Mouse (Mus musculus): ENCODE measurements around the gene Kif17. TPM values are rescaled to one million over a fixed set of nuclear protein-coding genes. Genes with fewer than 3 reads are reported as not detected.
"Not testable (repeated sequence)": the region's sequence is repeated elsewhere in the genome, so short reads cannot be mapped to it uniquely, and the experiment has no call there.

The Kif17 gene
- total RNA-seq, 2 experiments from 2014 or later: not detected

- DNase-seq (ENCODE audit: low spot score): no peak
Observed at GRCm38 (mm10) chr4:138313021-138313420, 62.8 kb downstream of the Kif17 start.

GRCm38 (mm10) chr4:138313795-138314194 is 63.6 kb downstream of the Kif17 start:
- no peak for DNase-seq (ENCODE audit: low spot score)

DNA sequence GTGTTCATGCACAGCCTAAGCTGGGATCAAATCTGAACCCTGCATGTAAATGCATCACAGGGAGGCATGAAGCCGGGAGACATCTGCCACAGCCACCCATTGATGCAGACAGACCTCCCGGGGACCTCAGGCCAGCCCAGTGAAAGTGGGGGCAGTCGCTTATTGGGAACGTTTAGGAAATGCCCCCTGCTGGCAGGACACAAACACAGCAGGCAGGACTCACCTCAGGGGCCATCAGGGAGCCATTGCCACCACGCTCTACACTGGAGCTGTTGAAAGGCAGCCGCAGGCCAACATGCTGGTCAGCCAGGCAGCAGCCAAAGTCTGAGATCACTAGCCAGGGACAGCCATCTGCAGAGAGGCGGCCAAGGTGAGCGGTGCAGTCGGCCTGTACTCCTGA is 65.5 kb downstream of the Kif17 start:
- no peak for DNase-seq (ENCODE audit: low spot score)

GRCm38 (mm10) chr4:138316369-138316768 is 66.1 kb downstream of the Kif17 start:
- no peak for DNase-seq (ENCODE audit: low spot score)

DNA sequence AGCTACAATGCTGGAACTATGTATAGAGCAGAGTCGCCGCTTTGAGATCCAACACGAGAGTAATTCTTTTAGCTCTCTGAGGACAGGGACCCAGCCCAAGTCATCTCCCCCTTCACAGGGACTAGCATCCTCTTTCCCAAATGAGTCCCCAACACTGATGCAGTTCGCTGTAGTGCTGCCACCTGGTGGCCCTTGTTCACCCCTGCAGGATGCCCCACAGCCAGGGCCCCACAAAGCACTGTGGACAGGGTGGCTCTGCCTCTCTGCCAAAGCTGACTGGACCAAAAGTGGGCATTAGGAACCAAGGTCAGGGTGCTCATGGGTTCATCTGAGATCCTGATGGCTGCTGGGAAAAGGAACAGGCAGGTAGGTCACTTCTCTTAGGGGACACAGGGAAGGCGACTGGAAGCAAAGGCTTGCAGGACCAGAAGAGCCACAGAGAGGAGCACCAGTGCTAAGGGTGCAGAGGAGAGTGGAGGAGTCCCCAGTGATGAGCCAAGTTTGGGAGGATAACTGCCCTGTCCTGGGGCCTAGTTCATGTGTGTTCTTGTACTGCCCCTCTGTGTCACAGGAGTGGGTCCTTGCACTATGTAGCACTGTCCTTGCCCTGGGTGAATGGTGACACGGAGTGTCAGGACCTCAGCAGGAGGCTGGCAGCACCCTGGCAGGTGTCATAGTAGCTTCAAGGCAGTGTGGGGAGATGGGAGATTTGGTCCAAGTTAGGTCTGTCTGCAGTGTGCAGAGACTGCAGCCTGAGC is 68.5 kb downstream of the Kif17 start:
- DNase-seq (ENCODE audit: low spot score): peak; percentile 53

GRCm38 (mm10) chr4:138319508-138319907 is 69.3 kb downstream of the Kif17 start:
- DNase-seq (ENCODE audit: low spot score): peak; percentile 87

DNA sequence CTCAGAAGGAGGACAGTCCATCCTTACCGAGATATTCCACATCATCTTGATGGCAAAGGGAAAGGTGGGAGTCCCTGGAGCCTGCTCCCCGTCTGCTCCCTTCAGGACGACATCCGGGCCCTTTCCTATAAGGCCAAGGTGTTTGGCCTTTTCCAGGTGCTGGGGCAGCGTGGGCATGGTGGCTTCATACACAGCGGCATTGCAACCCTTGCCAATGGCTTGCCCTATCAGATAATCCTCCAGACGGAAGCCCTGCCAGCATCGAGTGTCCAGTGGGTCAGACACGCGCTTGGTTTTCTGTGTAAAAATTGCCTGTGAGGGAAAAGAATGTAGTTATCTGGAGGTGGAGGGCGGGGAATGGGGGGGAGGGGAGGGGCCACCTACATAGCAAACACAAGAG is 70.5 kb downstream of the Kif17 start:
- DNase-seq (ENCODE audit: low spot score): no peak

DNA sequence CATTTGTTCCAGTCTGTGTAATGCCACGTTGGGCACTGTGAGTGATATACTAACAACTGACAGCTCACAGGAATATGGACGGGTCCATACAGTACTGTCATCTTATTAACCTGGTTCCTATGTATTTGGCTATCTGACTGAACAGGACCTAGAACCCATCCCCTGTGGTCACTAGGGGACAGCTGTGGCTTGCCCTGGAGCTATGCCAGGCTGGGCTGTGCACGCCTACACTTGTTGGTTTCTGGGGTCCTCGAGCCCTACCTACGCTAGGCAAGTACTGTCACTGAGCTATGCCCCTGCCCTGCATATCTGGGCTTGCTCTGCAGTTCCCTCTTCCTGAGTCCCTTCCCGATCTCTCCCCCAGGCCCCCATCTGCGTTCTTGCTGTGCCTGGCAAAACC is 71.3 kb downstream of the Kif17 start:
- DNase-seq (ENCODE audit: low spot score): no peak

- DNase-seq (ENCODE audit: low spot score): no peak
Observed at GRCm38 (mm10) chr4:138322692-138323091, 72.5 kb downstream of the Kif17 start.

DNA sequence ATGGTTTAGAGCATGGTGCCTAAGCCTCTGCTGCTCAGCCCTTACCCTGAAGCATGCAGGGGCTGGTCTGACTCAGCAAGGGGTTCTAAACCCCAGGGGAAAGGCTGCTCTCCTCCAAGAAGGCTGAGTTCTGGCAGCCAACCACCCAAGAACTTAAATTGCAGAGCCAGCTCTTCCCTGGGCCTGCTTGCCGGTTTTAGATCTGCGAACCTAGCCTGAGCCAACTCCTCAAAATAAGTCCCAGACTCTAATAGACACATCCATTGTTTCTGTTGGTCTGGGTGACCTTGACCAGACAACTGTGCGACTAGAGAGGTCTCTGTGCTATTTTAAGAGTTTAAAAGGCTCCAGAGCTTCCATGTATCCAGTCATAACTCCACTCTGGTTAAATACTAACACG is 73.5 kb downstream of the Kif17 start:
- peak; percentile 39 for DNase-seq (ENCODE audit: low spot score)

- no peak for DNase-seq (ENCODE audit: low spot score)
Observed at GRCm38 (mm10) chr4:138324451-138324850, 74.2 kb downstream of the Kif17 start.

DNA sequence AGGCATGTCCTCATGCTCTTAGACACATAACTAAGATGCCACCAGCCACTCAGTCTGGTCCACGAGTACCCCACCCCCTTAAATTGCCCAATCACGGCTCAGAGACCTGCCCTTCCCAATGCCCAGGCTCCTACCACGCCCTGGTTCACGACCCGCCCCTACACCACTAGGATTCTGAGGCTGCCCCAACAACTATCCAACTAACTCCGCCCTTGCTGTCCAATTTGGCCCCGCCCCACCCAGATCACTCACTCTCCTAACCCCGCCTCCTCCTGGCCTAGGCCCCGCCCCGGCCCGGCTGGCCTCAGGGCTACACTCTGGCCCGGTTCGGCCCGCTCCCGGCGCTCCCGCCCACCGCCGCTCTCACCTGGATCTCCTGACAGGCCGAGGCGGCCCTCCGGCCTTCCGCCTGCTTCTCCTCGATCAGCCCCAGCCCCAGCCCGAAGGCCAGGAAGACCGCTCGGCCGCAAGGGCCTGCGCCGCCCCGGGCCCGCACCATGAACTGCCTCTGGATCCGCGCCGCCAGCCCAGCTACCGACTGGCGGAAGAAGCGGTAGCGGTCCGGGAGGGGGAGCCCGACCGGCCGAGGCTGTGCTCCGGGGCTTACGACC is 75.3 kb downstream of the Kif17 start:
- peak; percentile 99 for DNase-seq (ENCODE audit: low spot score)

DNA sequence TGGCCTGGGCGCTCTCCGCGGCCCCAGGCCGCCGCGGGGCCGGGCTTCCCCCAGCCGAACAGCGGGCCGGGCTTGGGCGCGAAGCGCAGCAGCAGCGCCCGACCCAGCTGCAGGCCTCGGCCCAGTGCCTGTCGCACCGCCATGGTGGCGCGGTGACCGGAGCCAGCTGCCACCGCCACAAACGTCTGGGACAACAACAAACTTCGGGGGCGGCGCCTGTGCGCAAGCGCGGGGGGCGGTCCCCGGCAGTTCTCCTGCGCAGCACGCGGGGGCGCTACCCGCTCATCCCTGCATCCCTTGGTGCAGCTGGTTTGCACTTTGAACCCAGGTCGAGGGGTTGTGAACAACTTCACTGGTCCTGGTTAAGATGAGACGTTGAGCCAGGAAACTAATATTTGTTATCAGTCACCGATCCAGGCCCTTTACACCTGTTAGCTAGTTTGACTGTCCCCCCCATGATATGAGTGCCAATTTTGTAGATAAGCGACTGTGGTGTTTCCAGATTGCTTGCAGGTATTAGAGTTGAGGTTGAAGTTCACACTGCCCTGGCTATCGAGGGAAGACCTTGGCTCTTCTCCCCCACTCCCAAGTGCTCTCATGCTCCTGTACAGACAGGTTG is 76.0 kb downstream of the Kif17 start, which contains the start of gene Pink1:
Pink1 (minus strand) TSS at position 231 of the 619 bp plus-strand sequence.
- DNase-seq (ENCODE audit: low spot score): peak; percentile 94

GRCm38 (mm10) chr4:138327155-138327554 is 76.9 kb downstream of the Kif17 start:
- not testable (repeated sequence) for DNase-seq (ENCODE audit: low spot score)

GRCm38 (mm10) chr4:138327891-138328470 is 77.7 kb downstream of the Kif17 start:
- DNase-seq (ENCODE audit: low spot score): no peak

- no peak for DNase-seq (ENCODE audit: low spot score)
Observed at GRCm38 (mm10) chr4:138330264-138330671, 80.0 kb downstream of the Kif17 start.

DNA sequence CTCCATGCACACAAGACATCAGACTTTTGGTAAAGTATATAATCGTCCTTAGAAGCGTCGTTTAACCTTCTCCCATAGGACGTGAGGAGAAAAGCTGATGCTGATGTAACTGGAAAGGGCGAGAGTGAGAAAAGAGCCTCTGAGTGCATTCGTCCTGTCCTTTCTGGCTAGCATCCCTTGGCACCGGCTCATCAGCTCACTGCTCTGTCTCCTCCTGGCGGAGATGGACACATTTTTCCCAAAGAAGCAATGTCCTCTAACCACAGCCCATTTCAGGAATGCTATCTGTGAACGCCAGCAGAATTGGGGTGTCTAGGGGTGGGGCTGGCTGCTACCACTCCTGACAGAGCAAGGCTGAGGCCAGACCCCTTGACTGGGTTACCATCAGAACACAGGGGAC is 81.4 kb downstream of the Kif17 start:
- no peak for DNase-seq (ENCODE audit: low spot score)

DNA sequence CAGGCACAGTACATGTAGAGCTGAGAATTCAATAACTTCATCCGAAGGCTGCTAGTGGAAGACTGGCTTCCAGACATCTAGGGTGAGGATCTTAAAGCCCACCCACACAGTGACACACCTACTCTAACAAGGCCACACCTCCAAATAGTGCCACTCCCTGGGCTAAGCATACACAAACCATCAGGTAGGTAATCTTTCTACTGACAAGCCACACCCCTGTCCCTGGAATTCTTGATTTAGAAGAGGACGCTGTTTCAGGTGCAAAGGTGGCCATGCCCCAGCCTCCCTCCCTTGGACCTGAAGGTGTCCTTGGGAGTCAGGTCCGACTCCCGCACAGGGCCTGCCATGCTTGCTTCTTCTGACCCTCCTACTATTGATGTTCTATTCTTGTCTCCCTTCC is 82.9 kb downstream of the Kif17 start:
- no peak for DNase-seq (ENCODE audit: low spot score)

- DNase-seq (ENCODE audit: low spot score): peak; percentile 51
Observed at GRCm38 (mm10) chr4:138335036-138335435, 84.8 kb downstream of the Kif17 start.

DNA sequence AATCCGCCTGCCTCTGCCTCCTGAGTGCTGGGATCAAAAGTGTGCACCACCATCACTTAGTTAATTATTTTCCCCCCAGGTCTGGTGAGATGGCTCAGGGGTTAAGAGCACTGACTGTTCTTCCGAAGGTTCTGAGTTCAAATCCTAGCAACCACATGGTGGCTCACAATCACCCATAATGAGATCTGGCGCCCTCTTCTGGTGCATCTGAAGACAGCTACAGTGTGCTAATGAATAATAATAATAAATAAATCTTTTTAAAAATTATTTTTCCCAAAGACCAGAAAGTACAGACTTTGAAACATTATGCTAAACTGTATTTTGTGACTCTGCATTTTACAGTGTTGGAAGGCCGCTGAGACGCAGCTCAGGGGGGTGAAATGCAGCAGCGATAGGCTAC is 85.4 kb downstream of the Kif17 start:
- no peak for DNase-seq (ENCODE audit: low spot score)

GRCm38 (mm10) chr4:138336876-138337275 is 86.6 kb downstream of the Kif17 start:
- no peak for DNase-seq (ENCODE audit: low spot score)

DNA sequence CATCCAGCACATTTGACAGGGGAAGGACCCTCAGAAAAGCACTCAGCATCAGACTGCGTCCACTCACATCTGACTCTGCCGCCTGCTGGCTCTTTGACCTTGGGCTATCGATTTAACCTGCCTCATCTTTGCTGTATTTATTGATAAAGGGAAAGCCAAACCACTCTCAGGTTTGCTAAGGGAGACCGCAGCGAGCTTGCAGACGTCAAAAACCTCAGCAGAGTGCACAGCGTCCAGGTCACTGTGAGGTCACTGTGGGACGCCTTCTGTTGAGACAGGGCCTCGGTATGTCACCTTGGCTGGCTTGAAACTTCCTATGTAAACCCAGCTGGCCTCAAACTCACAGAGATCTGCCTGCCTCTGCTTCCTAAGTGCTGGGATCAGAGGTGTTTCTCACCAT is 87.1 kb downstream of the Kif17 start:
- DNase-seq (ENCODE audit: low spot score): no peak
